Mouse (Mus musculus): ENCODE measurements at regions not wholly inside any gene's neighbourhood (a gene's known extent, or its start where the extent isn't known, plus 50 kb on each side); places are given as distances from the start of the nearest gene placed in this dataset.

- Histone ChIP-seq H3K27me3 (ENCODE audit: insufficient read depth, low read length) (no peaks in the 10 kb centered on the region), H3K4me1 (replicated peaks; ENCODE audit: low read depth, low read length) (no peaks in the 10 kb centered on the region), H3K36me3 (ENCODE audit: insufficient read depth, low read length) (no peaks in the 10 kb centered on the region), H3K9me3 (ENCODE audit: low read length) (no peaks in the 10 kb centered on the region), H3K4me3 (replicated peaks; ENCODE audit: low read length) (no peak overlapping the region)
- TF ChIP-seq CTCF (conservative IDR thresholded peaks at IDR 0.05; ENCODE audit: low read length) (no peak), NANOG (IDR thresholded peaks at IDR 0.05; ENCODE audit: borderline replicate concordance, low read length) (no peak), POU5F1 (IDR thresholded peaks at IDR 0.05; ENCODE audit: borderline replicate concordance, low read length) (no peak)
These were observed 1414.8 kb downstream of the Slc22a22 start for GRCm38 (mm10) chr15:56062576-56062975.

- Histone ChIP-seq H3K4me3 (replicated peaks; ENCODE audit: low read length) (no peak overlapping the region), H3K4me1 (replicated peaks; ENCODE audit: low read depth, low read length) (no peaks in the 10 kb centered on the region)
These were observed 1416.1 kb downstream of the Slc22a22 start for GRCm38 (mm10) chr15:56061326-56061725.

GRCm38 (mm10) chr15:56050716-56051115 lies 1426.7 kb downstream of the Slc22a22 start:
- Histone ChIP-seq H3K36me3 (ENCODE audit: insufficient read depth, low read length) (no peaks in the 10 kb centered on the region), H3K4me1 (replicated peaks; ENCODE audit: low read depth, low read length) (no peaks in the 10 kb centered on the region), H3K27me3 (ENCODE audit: insufficient read depth, low read length) (no peaks in the 10 kb centered on the region), H3K4me3 (replicated peaks; ENCODE audit: low read length) (no peak overlapping the region), H3K9me3 (ENCODE audit: low read length) (no peaks in the 10 kb centered on the region)
- TF ChIP-seq POU5F1 (IDR thresholded peaks at IDR 0.05; ENCODE audit: borderline replicate concordance, low read length): no peak
- TF ChIP-seq CTCF (conservative IDR thresholded peaks at IDR 0.05; ENCODE audit: low read length): no peak
- no peak for TF ChIP-seq NANOG (IDR thresholded peaks at IDR 0.05; ENCODE audit: borderline replicate concordance, low read length)

More at GRCm38 (mm10) chr15:56061326-56061725, 1416.1 kb downstream of the Slc22a22 start:
- H3K9me3 ChIP-seq (ENCODE audit: low read length): no peaks in the 10 kb centered on the region
- H3K36me3 ChIP-seq (ENCODE audit: insufficient read depth, low read length): no peaks in the 10 kb centered on the region
- TF ChIP-seq POU5F1 (IDR thresholded peaks at IDR 0.05; ENCODE audit: borderline replicate concordance, low read length): no peak
- no peak for TF ChIP-seq NANOG (IDR thresholded peaks at IDR 0.05; ENCODE audit: borderline replicate concordance, low read length)
- no peak for TF ChIP-seq CTCF (conservative IDR thresholded peaks at IDR 0.05; ENCODE audit: low read length)
- no peaks in the 10 kb centered on the region for H3K27me3 ChIP-seq (ENCODE audit: insufficient read depth, low read length)

- no peaks in the 10 kb centered on the region for H3K27me3 ChIP-seq (ENCODE audit: insufficient read depth, low read length)
- TF ChIP-seq NANOG (IDR thresholded peaks at IDR 0.05; ENCODE audit: borderline replicate concordance, low read length): no peak
- TF ChIP-seq CTCF (conservative IDR thresholded peaks at IDR 0.05; ENCODE audit: low read length): no peak
- TF ChIP-seq POU5F1 (IDR thresholded peaks at IDR 0.05; ENCODE audit: borderline replicate concordance, low read length): no peak
- no peaks in the 10 kb centered on the region for H3K9me3 ChIP-seq (ENCODE audit: low read length)
These were observed 1429.6 kb downstream of the Slc22a22 start for GRCm38 (mm10) chr15:56047832-56048231.

GRCm38 (mm10) chr15:56046679-56047532 lies 1430.5 kb downstream of the Slc22a22 start:
- peak; percentile 88 for TF ChIP-seq CTCF (conservative IDR thresholded peaks at IDR 0.05; ENCODE audit: low read length)
- no peak for TF ChIP-seq NANOG (IDR thresholded peaks at IDR 0.05; ENCODE audit: borderline replicate concordance, low read length)
- TF ChIP-seq POU5F1 (IDR thresholded peaks at IDR 0.05; ENCODE audit: borderline replicate concordance, low read length): no peak
- Histone ChIP-seq H3K27me3 (ENCODE audit: insufficient read depth, low read length) (no peaks in the 10 kb centered on the region), H3K4me1 (replicated peaks; ENCODE audit: low read depth, low read length) (no peaks in the 10 kb centered on the region), H3K36me3 (ENCODE audit: insufficient read depth, low read length) (no peaks in the 10 kb centered on the region), H3K4me3 (replicated peaks; ENCODE audit: low read length) (no peak overlapping the region), H3K9me3 (ENCODE audit: low read length) (no peaks in the 10 kb centered on the region)

More at GRCm38 (mm10) chr15:56047832-56048231, 1429.6 kb downstream of the Slc22a22 start:
- Histone ChIP-seq H3K36me3 (ENCODE audit: insufficient read depth, low read length) (no peaks in the 10 kb centered on the region), H3K4me1 (replicated peaks; ENCODE audit: low read depth, low read length) (no peaks in the 10 kb centered on the region), H3K4me3 (replicated peaks; ENCODE audit: low read length) (no peak overlapping the region)

- TF ChIP-seq NANOG (IDR thresholded peaks at IDR 0.05; ENCODE audit: borderline replicate concordance, low read length) (no peak), CTCF (conservative IDR thresholded peaks at IDR 0.05; ENCODE audit: low read length) (no peak), POU5F1 (IDR thresholded peaks at IDR 0.05; ENCODE audit: borderline replicate concordance, low read length) (no peak)
- no peaks in the 10 kb centered on the region for H3K36me3 ChIP-seq (ENCODE audit: insufficient read depth, low read length)
- H3K4me1 ChIP-seq (replicated peaks; ENCODE audit: low read depth, low read length): no peaks in the 10 kb centered on the region
- no peaks in the 10 kb centered on the region for H3K27me3 ChIP-seq (ENCODE audit: insufficient read depth, low read length)
- H3K9me3 ChIP-seq (ENCODE audit: low read length): no peaks in the 10 kb centered on the region
- no peak overlapping the region for H3K4me3 ChIP-seq (replicated peaks; ENCODE audit: low read length)
These were observed 1431.7 kb downstream of the Slc22a22 start for GRCm38 (mm10) chr15:56045510-56046245.

GRCm38 (mm10) chr15:56043282-56043681 lies 1434.1 kb downstream of the Slc22a22 start:
- TF ChIP-seq POU5F1 (IDR thresholded peaks at IDR 0.05; ENCODE audit: borderline replicate concordance, low read length) (no peak), CTCF (conservative IDR thresholded peaks at IDR 0.05; ENCODE audit: low read length) (no peak), NANOG (IDR thresholded peaks at IDR 0.05; ENCODE audit: borderline replicate concordance, low read length) (no peak)
- Histone ChIP-seq H3K4me3 (replicated peaks; ENCODE audit: low read length) (no peak overlapping the region), H3K27me3 (ENCODE audit: insufficient read depth, low read length) (no peaks in the 10 kb centered on the region), H3K36me3 (ENCODE audit: insufficient read depth, low read length) (no peaks in the 10 kb centered on the region), H3K4me1 (replicated peaks; ENCODE audit: low read depth, low read length) (no peaks in the 10 kb centered on the region), H3K9me3 (ENCODE audit: low read length) (peaks cover 3% of the 10 kb centered on the region)

- TF ChIP-seq NANOG (IDR thresholded peaks at IDR 0.05; ENCODE audit: borderline replicate concordance, low read length) (no peak), POU5F1 (IDR thresholded peaks at IDR 0.05; ENCODE audit: borderline replicate concordance, low read length) (no peak), CTCF (conservative IDR thresholded peaks at IDR 0.05; ENCODE audit: low read length) (no peak)
- Histone ChIP-seq H3K4me3 (replicated peaks; ENCODE audit: low read length) (no peak overlapping the region), H3K36me3 (ENCODE audit: insufficient read depth, low read length) (no peaks in the 10 kb centered on the region), H3K27me3 (ENCODE audit: insufficient read depth, low read length) (no peaks in the 10 kb centered on the region), H3K9me3 (ENCODE audit: low read length) (peaks cover 7% of the 10 kb centered on the region), H3K4me1 (replicated peaks; ENCODE audit: low read depth, low read length) (no peaks in the 10 kb centered on the region)
These were observed 1435.0 kb downstream of the Slc22a22 start for GRCm38 (mm10) chr15:56042449-56042848.
